Mouse (Mus musculus): ENCODE results near the gene Dclk3.

- TF ChIP-seq CTCF (IDR thresholded peaks at IDR 0.05; ENCODE audit: borderline replicate concordance, control insufficient read depth, extremely low read depth, insufficient read depth, low read length, poor library complexity) (no peak), POLR2A (IDR thresholded peaks at IDR 0.05; ENCODE audit: control insufficient read depth, extremely low read depth, insufficient read depth, low read length, poor library complexity) (no peak)
Observed at GRCm38 (mm10) chr9:111403159-111403558, 35.7 kb upstream of the Dclk3 start.
